In genomic region chr2:167727161-167727560, GRCm38 (mm10) we compare ENCODE assay signal across 8 mouse cellular contexts. TPM values are rescaled to one million over a fixed set of nuclear protein-coding genes. Genes with fewer than 3 reads are reported as not detected.
DNase-seq lines count a peak whose midpoint lies in the region; ATAC-seq lines count a peak whose summit lies in the region.

No protein-coding gene starts in this region.

- H3K27ac ChIP-seq in intestine, embryonic 15.5 days: no peak overlapping the region

- H3K4me3 ChIP-seq in intestine, embryonic 15.5 days (replicated peaks): no peak overlapping the region

- peak; percentile 31 for ATAC-seq in intestine, embryonic 15.5 days

- H3K4me2 ChIP-seq in intestine, embryonic 15.5 days (replicated peaks): no peak overlapping the region

- H3K9me3 ChIP-seq in intestine, embryonic 15.5 days: no peaks in the 10 kb centered on the region

- DNase-seq in layer of hippocampus, adult 11-12 months (ENCODE audit: low spot score): peak; percentile 71
- DNase-seq in layer of hippocampus, adult 9-10 months (ENCODE audit: low spot score): no peak
- peak; percentile 9 for DNase-seq in cerebellum, adult 11-12 months
- peak; percentile 25 to 55 for DNase-seq in left cerebral cortex, adult 8-10 months (ENCODE audit: low spot score in 2 of 2)
- DNase-seq in ovary, postnatal 14 days (ENCODE audit: low spot score): peak; percentile 68
- DNase-seq in thymus, postnatal 0 days (ENCODE audit: low spot score): no peak
- DNase-seq in embryo, embryonic 9.5 days (ENCODE audit: extremely low spot score): no peak

- peaks cover 22% of the 10 kb centered on the region for H3K4me1 ChIP-seq in intestine, embryonic 15.5 days (replicated peaks)

- no peak overlapping the region for H3K9ac ChIP-seq in intestine, embryonic 15.5 days

- H3K36me3 ChIP-seq in intestine, embryonic 15.5 days: no peaks in the 10 kb centered on the region

- H3K27me3 ChIP-seq in intestine, embryonic 15.5 days (replicated peaks): no peaks in the 10 kb centered on the region

- WGBS in intestine, embryonic 15.5 days: 45% methylated on average over 13 of the region's 13 CpGs

RNA-seq across cellular contexts. Expression of gene Tmem189, which starts 37.5 kb away (rescaled TPM):
- polyA plus RNA-seq in intestine, embryonic 15.5 days (2015; fragmentation: Nextera tagmentation; extraction: Ambion mirVana): 35.1 and 38.6 TPM in 2 replicates
- 10 to 100 TPM; 39.8 to 49.3 (median 44.1) TPM for total RNA-seq in left cerebral cortex, adult 8-10 months (2022)
- 43.7 and 47.7 TPM in 2 replicates for polyA plus RNA-seq in thymus, postnatal 0 days (2015; fragmentation: Nextera tagmentation; extraction: Ambion mirVana)

RNA-seq across cellular contexts. Expression of gene Cebpb, which starts 38.4 kb away (rescaled TPM):
- polyA plus RNA-seq in intestine, embryonic 15.5 days (2015; fragmentation: Nextera tagmentation; extraction: Ambion mirVana): 22.5 and 24.3 TPM in 2 replicates
- 10 to 100 TPM; 12.1 to 20.6 (median 15.1) TPM for total RNA-seq in left cerebral cortex, adult 8-10 months (2022)
- polyA plus RNA-seq in thymus, postnatal 0 days (2015; fragmentation: Nextera tagmentation; extraction: Ambion mirVana): 7.3 and 7.8 TPM in 2 replicates

Comparison
In these comparisons a context has a peak if more than half of its experiments do, and no peak if none do; other contexts are left out.
1. DNase-seq: peak in layer of hippocampus, adult 11-12 months (single experiment), cerebellum, adult 11-12 months (single experiment), left cerebral cortex, adult 8-10 months (2 of 2) and ovary, postnatal 14 days (single experiment); none in layer of hippocampus, adult 9-10 months (single experiment), thymus, postnatal 0 days (single experiment) and embryo, embryonic 9.5 days (single experiment).